In genomic region chr1:92647752-92648151, GRCm38 (mm10) we compare ENCODE assay signal across 8 mouse cellular contexts. TPM values are rescaled to one million over a fixed set of nuclear protein-coding genes. Genes with fewer than 3 reads are reported as not detected.
A peak's percentile ranks its signal among the peaks of the same experiment; 100 is the strongest.
DNase-seq lines count a peak whose midpoint lies in the region; ATAC-seq lines count a peak whose summit lies in the region.

No protein-coding gene starts in this region.

- DNase-seq in gastrocnemius, adult 18-20 months (ENCODE audit: low spot score) = peak; percentile 66
- no peak for DNase-seq in gastrocnemius, postnatal 25 days
- DNase-seq in cerebellum, adult 9-10 months = peak; percentile 74
- DNase-seq in frontal cortex, postnatal 25 days (ENCODE audit: low spot score in 2 of 2) = peak; percentile 69 to 74
- peak; percentile 82 for DNase-seq in induced T-regulatory cell, adult 2 months (ENCODE audit: low read depth)
- DNase-seq in left cerebral cortex, postnatal 14 days (ENCODE audit: low spot score in 2 of 2) = peak; percentile 74 to 81
- DNase-seq in right cerebral cortex, postnatal 4 days = peak; percentile 87

- intact Hi-C loops in left cerebral cortex, postnatal 14 days (cut with DNase I) = loop anchor here (1.0 kb wide), 2 partner anchors 31 to 187 kb away; no protein-coding TSS in a partner anchor

- peak; percentile 74 for ATAC-seq in megakaryocyte-erythroid progenitor cell, adult 5-6 weeks (replicated peaks; ENCODE audit: low FRiP score, low TSS enrichment, poor library complexity, severe bottlenecking)

RNA-seq across cellular contexts. Expression of gene Otos, which starts 0.9 kb away (rescaled TPM):
- total RNA-seq in gastrocnemius, adult 18-20 months (2021) = not detected
- total RNA-seq in gastrocnemius, postnatal 25 days (2021) = not detected
- not detected for total RNA-seq in left cerebral cortex, postnatal 14 days (2021)
- 0.72 and 5.4 TPM in 2 replicates for total RNA-seq in megakaryocyte-erythroid progenitor cell, adult 5-6 weeks (2014; fragmentation: Nextera tagmentation)
- not detected in 2 replicates for total RNA-seq in megakaryocyte-erythroid progenitor cell, adult 5-6 weeks (2017)

RNA-seq across cellular contexts. Expression of gene Cops9, which starts 6.0 kb away (rescaled TPM):
- 100 to 1,000 TPM; 186 to 194 TPM for total RNA-seq in gastrocnemius, adult 18-20 months (2021)
- total RNA-seq in gastrocnemius, postnatal 25 days (2021) = 100 to 1,000 TPM; 187 to 194 TPM
- total RNA-seq in left cerebral cortex, postnatal 14 days (2021) = 100 to 1,000 TPM; 235 to 242 TPM
- 193 and 214 TPM in 2 replicates for total RNA-seq in megakaryocyte-erythroid progenitor cell, adult 5-6 weeks (2014; fragmentation: Nextera tagmentation)
- 142 TPM in 2 replicates for total RNA-seq in megakaryocyte-erythroid progenitor cell, adult 5-6 weeks (2017)

RNA-seq across cellular contexts. Expression of gene Olfr12, which starts 30.2 kb away (rescaled TPM):
- total RNA-seq in gastrocnemius, adult 18-20 months (2021) = not detected
- total RNA-seq in gastrocnemius, postnatal 25 days (2021) = not detected
- not detected for total RNA-seq in left cerebral cortex, postnatal 14 days (2021)
- not detected in 2 replicates for total RNA-seq in megakaryocyte-erythroid progenitor cell, adult 5-6 weeks (2014; fragmentation: Nextera tagmentation)
- total RNA-seq in megakaryocyte-erythroid progenitor cell, adult 5-6 weeks (2017) = not detected in 2 replicates

RNA-seq across cellular contexts. Expression of gene Olfr1410, which starts 42.2 kb away (rescaled TPM):
- not detected for total RNA-seq in gastrocnemius, adult 18-20 months (2021)
- total RNA-seq in gastrocnemius, postnatal 25 days (2021) = not detected
- not detected for total RNA-seq in left cerebral cortex, postnatal 14 days (2021)
- not detected in 2 replicates for total RNA-seq in megakaryocyte-erythroid progenitor cell, adult 5-6 weeks (2014; fragmentation: Nextera tagmentation)
- total RNA-seq in megakaryocyte-erythroid progenitor cell, adult 5-6 weeks (2017) = not detected in 2 replicates

RNA-seq across cellular contexts. Expression of gene Olfr1411, which starts 53.5 kb away (rescaled TPM):
- total RNA-seq in gastrocnemius, adult 18-20 months (2021) = not detected
- not detected for total RNA-seq in gastrocnemius, postnatal 25 days (2021)
- total RNA-seq in left cerebral cortex, postnatal 14 days (2021) = not detected
- total RNA-seq in megakaryocyte-erythroid progenitor cell, adult 5-6 weeks (2014; fragmentation: Nextera tagmentation) = not detected in 2 replicates
- not detected in 2 replicates for total RNA-seq in megakaryocyte-erythroid progenitor cell, adult 5-6 weeks (2017)
